Mouse (Mus musculus): ENCODE measurements around the gene Lipe. TPM values are rescaled to one million over a fixed set of nuclear protein-coding genes. Genes with fewer than 3 reads are reported as not detected.

Gene Lipe
- total and polyA plus RNA-seq, 2 experiments from 2014 or later, result 19.3 to 31.1 TPM

DNA sequence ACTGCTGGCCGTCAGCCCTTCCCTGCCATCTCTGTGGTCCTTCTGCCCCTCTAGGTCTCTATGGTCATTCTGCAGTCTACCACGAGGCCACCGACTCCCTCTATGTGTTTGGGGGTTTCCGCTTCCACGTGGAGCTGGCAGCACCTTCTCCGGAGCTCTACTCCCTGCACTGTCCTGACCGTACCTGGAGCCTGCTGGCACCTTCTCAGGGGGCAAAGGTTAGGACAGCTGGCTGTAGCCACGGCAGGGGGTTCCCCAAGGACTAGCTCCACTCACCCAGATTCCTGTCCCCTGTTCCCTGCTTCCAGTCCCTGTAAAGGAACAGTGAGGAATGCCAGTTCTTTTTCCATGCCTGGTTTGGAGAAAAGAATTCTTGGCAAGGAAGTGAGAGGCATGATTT lies 49.6 kb downstream of the Lipe start:
- H3K4me1 ChIP-seq (ENCODE audit: control insufficient read depth, insufficient read depth), result no peaks in the 10 kb centered on the region
- no peaks in the 10 kb centered on the region for H3K27me3 ChIP-seq (ENCODE audit: control insufficient read depth, insufficient read depth, low read length)
- H3K27ac ChIP-seq (ENCODE audit: low read depth), result no peak overlapping the region
- no peak overlapping the region for H3K4me2 ChIP-seq (ENCODE audit: low read depth, low read length)
- DNase-seq (ENCODE audit: low spot score) (no peak), ATAC-seq (ENCODE audit: insufficient read depth, low read depth) (no peak)
- H3K9me3 ChIP-seq (replicated peaks; ENCODE audit: control insufficient read depth, low read length), result no peaks in the 10 kb centered on the region
- no peak overlapping the region for H3K9ac ChIP-seq (replicated peaks; ENCODE audit: low read depth, low read length)
- H3K4me3 ChIP-seq (ENCODE audit: low read depth, low read length), result no peak overlapping the region
- no peak for TF ChIP-seq CTCF (IDR thresholded peaks at IDR 0.05; ENCODE audit: low read depth)
- H3K36me3 ChIP-seq (replicated peaks; ENCODE audit: control insufficient read depth, insufficient read depth, low read length), result peaks cover 32% of the 10 kb centered on the region
- 68% methylated on average over 8 of the region's 8 CpGs for WGBS

DNA sequence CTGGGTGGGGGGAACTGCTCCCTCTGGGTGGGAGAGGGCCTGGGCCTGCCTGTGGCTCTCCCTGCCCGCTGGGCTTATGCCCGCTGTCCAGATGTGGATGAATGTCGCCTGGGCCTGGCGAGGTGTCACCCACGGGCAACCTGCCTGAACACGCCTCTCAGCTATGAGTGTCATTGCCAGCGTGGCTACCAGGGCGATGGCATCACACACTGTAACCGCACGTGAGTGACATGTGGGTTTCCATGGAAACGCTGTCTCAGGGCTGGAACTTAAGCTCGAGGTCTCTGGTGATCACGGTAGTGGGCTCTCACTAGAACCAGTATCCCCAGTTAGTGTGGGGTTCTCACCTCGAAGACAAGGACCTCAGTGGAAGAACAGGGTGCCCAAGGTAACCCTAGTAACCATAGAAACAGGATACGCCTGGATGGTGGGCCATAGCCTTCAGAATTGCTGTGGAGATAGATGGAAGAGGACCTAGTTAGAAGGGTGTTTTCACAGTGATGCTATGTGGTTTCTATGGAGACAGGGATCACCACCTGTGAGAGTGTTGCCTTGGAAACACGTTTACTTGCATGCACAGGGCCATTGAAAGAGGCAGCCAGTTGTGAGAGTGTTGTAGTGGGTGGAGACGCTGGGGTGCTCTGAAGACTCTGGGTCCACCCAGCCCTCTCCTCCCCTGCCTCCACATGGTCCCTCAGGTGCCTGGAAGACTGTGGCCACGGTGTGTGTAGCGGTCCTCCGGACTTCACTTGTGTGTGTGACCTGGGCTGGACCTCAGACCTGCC lies 57.3 kb downstream of the Lipe start:
- TF ChIP-seq CTCF (IDR thresholded peaks at IDR 0.05; ENCODE audit: low read depth), result no peak
- no peak for TF ChIP-seq EP300 (IDR thresholded peaks at IDR 0.05; ENCODE audit: low read depth)
- no peak overlapping the region for H3K4me3 ChIP-seq (ENCODE audit: low read depth, low read length)
- no peaks in the 10 kb centered on the region for H3K9me3 ChIP-seq (replicated peaks; ENCODE audit: control insufficient read depth, low read length)
- ATAC-seq (ENCODE audit: insufficient read depth, low read depth) (no peak), DNase-seq (ENCODE audit: low spot score) (no peak)
- no peak overlapping the region for H3K4me2 ChIP-seq (ENCODE audit: low read depth, low read length)
- H3K27me3 ChIP-seq (ENCODE audit: control insufficient read depth, insufficient read depth, low read length), result no peaks in the 10 kb centered on the region
- 85% methylated on average over 20 of the region's 20 CpGs for WGBS
- no peaks in the 10 kb centered on the region for H3K4me1 ChIP-seq (ENCODE audit: control insufficient read depth, insufficient read depth)
- H3K9ac ChIP-seq (replicated peaks; ENCODE audit: low read depth, low read length), result no peak overlapping the region
- no peak overlapping the region for H3K27ac ChIP-seq (ENCODE audit: low read depth)
- peaks cover 19% of the 10 kb centered on the region for H3K36me3 ChIP-seq (replicated peaks; ENCODE audit: control insufficient read depth, insufficient read depth, low read length)

DNA sequence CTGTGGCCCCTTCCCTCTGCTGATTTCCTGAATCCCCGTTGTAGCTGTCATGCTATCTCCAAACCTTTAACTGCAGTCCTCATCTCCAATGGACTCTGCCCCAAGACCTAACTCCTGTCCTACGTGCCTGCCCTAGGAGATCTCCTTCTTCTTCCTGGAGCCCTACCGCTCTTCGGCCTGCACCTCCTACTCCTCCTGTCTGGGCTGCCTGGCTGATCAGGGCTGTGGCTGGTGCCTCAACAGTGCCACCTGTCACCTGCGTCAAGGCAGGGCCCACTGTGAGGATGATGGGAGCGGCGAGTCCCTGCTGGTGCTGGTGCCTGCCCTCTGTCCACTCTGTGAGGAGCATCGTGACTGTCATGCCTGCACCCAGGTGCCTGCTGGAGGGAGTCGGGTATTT lies 59.2 kb downstream of the Lipe start:
- H3K4me2 ChIP-seq (ENCODE audit: low read depth, low read length), result no peak overlapping the region
- no peaks in the 10 kb centered on the region for H3K27me3 ChIP-seq (ENCODE audit: control insufficient read depth, insufficient read depth, low read length)
- no peak overlapping the region for H3K4me3 ChIP-seq (ENCODE audit: low read depth, low read length)
- H3K36me3 ChIP-seq (replicated peaks; ENCODE audit: control insufficient read depth, insufficient read depth, low read length), result peaks cover 27% of the 10 kb centered on the region
- no peak for DNase-seq (ENCODE audit: low spot score)
- H3K9ac ChIP-seq (replicated peaks; ENCODE audit: low read depth, low read length), result no peak overlapping the region
- H3K27ac ChIP-seq (ENCODE audit: low read depth), result no peak overlapping the region
- 85% methylated on average over 9 of the region's 9 CpGs for WGBS
- H3K4me1 ChIP-seq (ENCODE audit: control insufficient read depth, insufficient read depth), result no peaks in the 10 kb centered on the region
- no peak for TF ChIP-seq EP300 (IDR thresholded peaks at IDR 0.05; ENCODE audit: low read depth)
- TF ChIP-seq CTCF (IDR thresholded peaks at IDR 0.05; ENCODE audit: low read depth), result no peak
- no peak for ATAC-seq (ENCODE audit: insufficient read depth, low read depth)
- no peaks in the 10 kb centered on the region for H3K9me3 ChIP-seq (replicated peaks; ENCODE audit: control insufficient read depth, low read length)

DNA sequence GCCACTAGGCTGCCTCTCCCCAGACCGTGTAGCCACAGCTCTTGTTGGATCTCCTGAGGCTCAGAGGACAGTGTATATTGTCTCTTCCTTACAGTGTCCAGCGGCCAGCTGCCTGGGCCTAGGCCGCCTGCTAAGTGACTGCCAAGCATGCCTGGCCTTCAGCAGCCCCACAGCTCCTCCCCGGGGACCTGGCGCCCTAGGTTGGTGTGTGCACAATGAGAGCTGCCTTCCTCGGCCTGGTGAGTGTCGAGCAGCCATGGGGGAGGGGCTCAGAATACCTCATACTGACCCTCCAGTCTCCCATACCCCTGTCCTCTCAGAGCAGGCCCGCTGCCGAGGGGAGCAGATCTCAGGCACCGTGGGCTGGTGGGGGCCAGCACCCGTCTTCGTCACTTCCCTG lies 64.0 kb downstream of the Lipe start:
- DNase-seq (ENCODE audit: low spot score) (no peak), ATAC-seq (ENCODE audit: insufficient read depth, low read depth) (no peak)
- Histone ChIP-seq H3K27ac (ENCODE audit: low read depth) (no peak overlapping the region), H3K9ac (replicated peaks; ENCODE audit: low read depth, low read length) (no peak overlapping the region), H3K9me3 (replicated peaks; ENCODE audit: control insufficient read depth, low read length) (no peaks in the 10 kb centered on the region), H3K27me3 (ENCODE audit: control insufficient read depth, insufficient read depth, low read length) (no peaks in the 10 kb centered on the region), H3K4me3 (ENCODE audit: low read depth, low read length) (no peak overlapping the region), H3K4me2 (ENCODE audit: low read depth, low read length) (no peak overlapping the region), H3K36me3 (replicated peaks; ENCODE audit: control insufficient read depth, insufficient read depth, low read length) (peaks cover 29% of the 10 kb centered on the region), H3K4me1 (ENCODE audit: control insufficient read depth, insufficient read depth) (no peaks in the 10 kb centered on the region)
- TF ChIP-seq CTCF (IDR thresholded peaks at IDR 0.05; ENCODE audit: low read depth) (no peak), EP300 (IDR thresholded peaks at IDR 0.05; ENCODE audit: low read depth) (no peak)
- WGBS, result 70% methylated on average over 12 of the region's 12 CpGs

DNA sequence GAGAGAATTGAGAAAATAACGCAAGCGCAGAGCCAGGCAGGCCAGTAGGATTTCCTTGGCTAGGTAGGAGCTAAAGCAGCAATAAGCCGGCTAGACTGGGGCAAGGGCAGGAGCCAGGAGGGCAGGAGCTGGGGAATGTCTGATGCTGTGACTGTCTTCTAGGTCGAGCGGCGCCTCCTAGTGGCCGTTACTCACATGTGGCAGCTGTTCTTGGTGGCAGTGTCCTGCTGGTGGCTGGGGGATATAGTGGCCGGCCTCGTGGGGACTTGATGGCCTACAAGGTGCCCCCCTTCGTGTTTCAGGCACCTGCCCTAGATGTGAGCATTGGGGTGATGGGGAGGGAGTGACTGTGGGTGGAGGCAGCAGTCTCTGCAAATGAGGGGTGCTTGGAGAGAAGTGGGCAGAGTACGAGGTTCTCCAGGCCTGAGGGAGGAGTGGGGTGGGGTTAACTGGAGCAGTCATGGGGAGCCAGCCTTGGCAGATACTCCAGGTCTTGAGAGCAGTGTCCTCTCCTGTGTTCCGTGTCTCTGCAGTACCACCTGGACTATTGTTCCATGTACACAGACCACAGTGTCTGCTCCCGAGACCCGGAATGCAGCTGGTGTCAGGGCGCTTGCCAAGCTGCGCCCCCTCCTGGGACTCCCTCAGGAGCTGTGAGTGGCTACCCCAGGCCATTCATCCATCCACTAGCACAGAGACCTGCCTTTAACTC lies 64.8 kb downstream of the Lipe start:
- Histone ChIP-seq H3K9ac (replicated peaks; ENCODE audit: low read depth, low read length) (no peak overlapping the region), H3K27ac (ENCODE audit: low read depth) (no peak overlapping the region), H3K4me2 (ENCODE audit: low read depth, low read length) (no peak overlapping the region), H3K4me1 (ENCODE audit: control insufficient read depth, insufficient read depth) (no peaks in the 10 kb centered on the region), H3K27me3 (ENCODE audit: control insufficient read depth, insufficient read depth, low read length) (no peaks in the 10 kb centered on the region), H3K36me3 (replicated peaks; ENCODE audit: control insufficient read depth, insufficient read depth, low read length) (peaks cover 29% of the 10 kb centered on the region), H3K9me3 (replicated peaks; ENCODE audit: control insufficient read depth, low read length) (no peaks in the 10 kb centered on the region), H3K4me3 (ENCODE audit: low read depth, low read length) (no peak overlapping the region)
- ATAC-seq (ENCODE audit: insufficient read depth, low read depth) (peak; percentile 77), DNase-seq (ENCODE audit: low spot score) (peak; percentile 72)
- 42% methylated on average over 15 of the region's 16 CpGs for WGBS
- no peak for TF ChIP-seq EP300 (IDR thresholded peaks at IDR 0.05; ENCODE audit: low read depth)
- peak; percentile 81 for TF ChIP-seq CTCF (IDR thresholded peaks at IDR 0.05; ENCODE audit: low read depth)

Other genes starting within 250 kb of the Lipe start
- under 0.01 and 0.15 TPM in 2 replicates for gene Pou2f2, start 219.0 kb downstream of the Lipe start, total RNA-seq (2014; rRNA removed; ENCODE audit: low replicate concordance)
- gene Pou2f2, start 219.0 kb downstream of the Lipe start, polyA plus RNA-seq (2015; fragmentation: Nextera tagmentation; extraction: Ambion mirVana), result 0.25 and 0.26 TPM in 2 replicates
- gene Dedd2, start 178.1 kb downstream of the Lipe start, total RNA-seq (2014; rRNA removed; ENCODE audit: low replicate concordance), result 20.5 and 33.8 TPM in 2 replicates
- 9.5 and 11.0 TPM in 2 replicates for gene Dedd2, start 178.1 kb downstream of the Lipe start, polyA plus RNA-seq (2015; fragmentation: Nextera tagmentation; extraction: Ambion mirVana)
- 6.6 and 6.8 TPM in 2 replicates for gene Zfp526, start 177.3 kb downstream of the Lipe start, total RNA-seq (2014; rRNA removed; ENCODE audit: low replicate concordance)
- gene Zfp526, start 177.3 kb downstream of the Lipe start, polyA plus RNA-seq (2015; fragmentation: Nextera tagmentation; extraction: Ambion mirVana), result 1.2 and 1.4 TPM in 2 replicates
- 62.1 and 64.7 TPM in 2 replicates for gene Gsk3a, start 160.9 kb downstream of the Lipe start, total RNA-seq (2014; rRNA removed; ENCODE audit: low replicate concordance)
- 5.3 and 5.9 TPM in 2 replicates for gene Gsk3a, start 160.9 kb downstream of the Lipe start, polyA plus RNA-seq (2015; fragmentation: Nextera tagmentation; extraction: Ambion mirVana)
- gene Erf, start 147.9 kb downstream of the Lipe start, total RNA-seq (2014; rRNA removed; ENCODE audit: low replicate concordance), result 41.4 and 66.8 TPM in 2 replicates
- 6.5 and 7.0 TPM in 2 replicates for gene Erf, start 147.9 kb downstream of the Lipe start, polyA plus RNA-seq (2015; fragmentation: Nextera tagmentation; extraction: Ambion mirVana)
- gene Cic, start 131.0 kb downstream of the Lipe start, total RNA-seq (2014; rRNA removed; ENCODE audit: low replicate concordance), result 57.2 and 63.0 TPM in 2 replicates
- gene Cic, start 131.0 kb downstream of the Lipe start, polyA plus RNA-seq (2015; fragmentation: Nextera tagmentation; extraction: Ambion mirVana), result 15.7 and 16.9 TPM in 2 replicates
- gene Pafah1b3, start 100.7 kb downstream of the Lipe start, total RNA-seq (2014; rRNA removed; ENCODE audit: low replicate concordance), result 83.9 and 161 TPM in 2 replicates
- 57.3 and 61.5 TPM in 2 replicates for gene Pafah1b3, start 100.7 kb downstream of the Lipe start, polyA plus RNA-seq (2015; fragmentation: Nextera tagmentation; extraction: Ambion mirVana)
- gene Prr19, start 97.3 kb downstream of the Lipe start, total RNA-seq (2014; rRNA removed; ENCODE audit: low replicate concordance), result not detected in 2 replicates
- gene Prr19, start 97.3 kb downstream of the Lipe start, polyA plus RNA-seq (2015; fragmentation: Nextera tagmentation; extraction: Ambion mirVana), result not detected in 2 replicates
- not detected in 2 replicates for gene Tmem145, start 92.6 kb downstream of the Lipe start, total RNA-seq (2014; rRNA removed; ENCODE audit: low replicate concordance)
- gene Tmem145, start 92.6 kb downstream of the Lipe start, polyA plus RNA-seq (2015; fragmentation: Nextera tagmentation; extraction: Ambion mirVana), result not detected in 2 replicates
- gene Megf8, start 81.5 kb downstream of the Lipe start, total RNA-seq (2014; rRNA removed; ENCODE audit: low replicate concordance), result 17.7 and 22.5 TPM in 2 replicates
- gene Megf8, start 81.5 kb downstream of the Lipe start, polyA plus RNA-seq (2015; fragmentation: Nextera tagmentation; extraction: Ambion mirVana), result 4.3 and 4.4 TPM in 2 replicates
- gene Cnfn, start 29.0 kb downstream of the Lipe start, total RNA-seq (2014; rRNA removed; ENCODE audit: low replicate concordance), result not detected in 2 replicates
- gene Cnfn, start 29.0 kb downstream of the Lipe start, polyA plus RNA-seq (2015; fragmentation: Nextera tagmentation; extraction: Ambion mirVana), result not detected in 2 replicates
- not detected in 2 replicates for gene Cxcl17, start 14.2 kb upstream of the Lipe start, total RNA-seq (2014; rRNA removed; ENCODE audit: low replicate concordance)
- gene Cxcl17, start 14.2 kb upstream of the Lipe start, polyA plus RNA-seq (2015; fragmentation: Nextera tagmentation; extraction: Ambion mirVana), result 0.42 and 1.1 TPM in 2 replicates
- gene Ceacam1, start 78.9 kb upstream of the Lipe start, total RNA-seq (2014; rRNA removed; ENCODE audit: low replicate concordance), result 4.9 and 12.8 TPM in 2 replicates
- gene Ceacam1, start 78.9 kb upstream of the Lipe start, polyA plus RNA-seq (2015; fragmentation: Nextera tagmentation; extraction: Ambion mirVana), result 4.7 and 5.5 TPM in 2 replicates
- not detected in 2 replicates for gene Ceacam2, start 141.1 kb upstream of the Lipe start, total RNA-seq (2014; rRNA removed; ENCODE audit: low replicate concordance)
- gene Ceacam2, start 141.1 kb upstream of the Lipe start, polyA plus RNA-seq (2015; fragmentation: Nextera tagmentation; extraction: Ambion mirVana), result not detected in 2 replicates
- gene Erich4, start 217.2 kb upstream of the Lipe start, total RNA-seq (2014; rRNA removed; ENCODE audit: low replicate concordance), result not detected in 2 replicates
- gene Erich4, start 217.2 kb upstream of the Lipe start, polyA plus RNA-seq (2015; fragmentation: Nextera tagmentation; extraction: Ambion mirVana), result 0.12 TPM in 1 of 2 replicates, not detected in the other
- 73.5 and 80.4 TPM in 2 replicates for gene Dmac2, start 220.7 kb upstream of the Lipe start, total RNA-seq (2014; rRNA removed; ENCODE audit: low replicate concordance)
- 71.3 and 72.2 TPM in 2 replicates for gene Dmac2, start 220.7 kb upstream of the Lipe start, polyA plus RNA-seq (2015; fragmentation: Nextera tagmentation; extraction: Ambion mirVana)
- gene B3gnt8, start 227.9 kb upstream of the Lipe start, total RNA-seq (2014; rRNA removed; ENCODE audit: low replicate concordance), result 9.9 and 11.3 TPM in 2 replicates
- gene B3gnt8, start 227.9 kb upstream of the Lipe start, polyA plus RNA-seq (2015; fragmentation: Nextera tagmentation; extraction: Ambion mirVana), result 4.1 and 4.6 TPM in 2 replicates